Mouse (Mus musculus) bone marrow, adult 2 months (tissue): ENCODE measurements around the gene Snx32.

Experiments used
- CTCF ChIP-seq: fragments of 200-500 bp; IDR thresholded peaks from 2 replicates; pipeline ENCODE4 v1.5.1; 2011; ENCODE audit warnings: low read length, control low read depth; ENCODE audit not compliant: control insufficient read depth, insufficient read depth
- POLR2A ChIP-seq: fragments of 200-500 bp; IDR thresholded peaks from 2 replicates; pipeline ENCODE4 v1.6.1; 2011; ENCODE audit warnings: low read depth, mild to moderate bottlenecking, control low read depth, low read length, borderline replicate concordance; ENCODE audit not compliant: control insufficient read depth

- no peak for TF ChIP-seq POLR2A
- no peak for TF ChIP-seq CTCF
Measured at GRCm38 (mm10) chr19:5496052-5496370, 14.3 kb downstream of the Snx32 start.
